Mouse (Mus musculus) intestine, postnatal 0 days (tissue): ENCODE data around the gene Lmntd1. TPM values are rescaled to one million over a fixed set of nuclear protein-coding genes. Genes with fewer than 3 reads are reported as not detected.

Source experiments
- ATAC-seq: fragments of 200-750 bp; cut with Nextera tagmentation; 2 replicates; pipeline ENCODE4 v1.8.0; 2017; ENCODE audit warnings: mild to moderate bottlenecking, moderate TSS enrichment, moderate library complexity
- H3K27ac ChIP-seq: fragments of 300-500 bp; sonication (generic); 2 replicates; pipeline ENCODE4 v1.5.1; 2014; ENCODE audit warnings: mild to moderate bottlenecking, low read depth, low read length, moderate library complexity
- H3K27me3 ChIP-seq: fragments of 300-500 bp; sonication (generic); replicated peaks from 2 replicates; pipeline ENCODE4 v1.6.1; 2014; ENCODE audit warnings: low read length, mixed read lengths; ENCODE audit not compliant: control insufficient read depth, insufficient read depth
- H3K36me3 ChIP-seq: fragments of 300-500 bp; sonication (generic); 2 replicates; pipeline ENCODE4 v1.6.1; 2014; ENCODE audit warnings: mild to moderate bottlenecking, moderate library complexity; ENCODE audit not compliant: control insufficient read depth, insufficient read depth
- H3K4me1 ChIP-seq: fragments of 300-500 bp; sonication (generic); replicated peaks from 2 replicates; pipeline ENCODE4 v1.6.1; 2014; ENCODE audit warnings: antibody characterized with exemption, low read length, mixed read lengths; ENCODE audit not compliant: control insufficient read depth, insufficient read depth
- H3K4me2 ChIP-seq: fragments of 300-500 bp; sonication (generic); replicated peaks from 2 replicates; pipeline ENCODE4 v1.6.1; 2014; ENCODE audit warnings: low read depth, mild to moderate bottlenecking, moderate library complexity
- H3K4me3 ChIP-seq: fragments of 300-500 bp; sonication (generic); 2 replicates; pipeline ENCODE4 v1.5.1; 2014; ENCODE audit warnings: low read depth, low read length
- H3K9ac ChIP-seq: fragments of 300-500 bp; sonication (generic); 2 replicates; pipeline ENCODE4 v1.6.1; 2014; ENCODE audit warnings: mild to moderate bottlenecking, low read depth, low read length
- H3K9me3 ChIP-seq: fragments of 300-500 bp; sonication (generic); 2 replicates; pipeline ENCODE4 v1.6.1; 2016; ENCODE audit warnings: mixed run types; ENCODE audit not compliant: control insufficient read depth
- CTCF ChIP-seq: sonication (generic); IDR thresholded peaks from 2 replicates; pipeline ENCODE4 v1.5.1; 2016; ENCODE audit warnings: low read depth, mild to moderate bottlenecking, control low read depth, antibody characterized with exemption, moderate library complexity
- WGBS: fragments of 180-500 bp; shearing (Covaris S2); extraction: QIAGEN DNeasy Blood & Tissue Kit; methylation state at CpG from one replicate; pipeline ENCODE4 v1.1.7; 2014; 5-methylcytosine and 5-hydroxymethylcytosine counted together
- polyA plus RNA-seq: library from polyadenylated mRNA; unstranded; fragments of >200 nt; fragmentation: Nextera tagmentation; extraction: Ambion mirVana; gene quantifications from 2 replicates; pipeline ENCODE4 v1.2.1, GENCODE M21; 2015

The Lmntd1 gene
- polyA plus RNA-seq, 1 experiment from 2014 or later: 0.61 TPM

GRCm38 (mm10) chr6:145544304-145544703 is 69.8 kb downstream of the Lmntd1 start:
- TF ChIP-seq CTCF: no peak
- H3K9ac ChIP-seq: no peak overlapping the region
- WGBS: 73% methylated on average over 12 of the region's 12 CpGs
- no peaks in the 10 kb centered on the region for H3K4me1 ChIP-seq
- H3K27ac ChIP-seq: no peak overlapping the region
- no peaks in the 10 kb centered on the region for H3K27me3 ChIP-seq
- no peak overlapping the region for H3K4me2 ChIP-seq
- H3K9me3 ChIP-seq: no peaks in the 10 kb centered on the region; the same call in 1 of the 2 replicates
- no peak for ATAC-seq
- H3K4me3 ChIP-seq: no peak overlapping the region
- no peaks in the 10 kb centered on the region for H3K36me3 ChIP-seq

GRCm38 (mm10) chr6:145539568-145539859 is 74.6 kb downstream of the Lmntd1 start:
- Histone ChIP-seq H3K36me3 (no peaks in the 10 kb centered on the region), H3K4me3 (no peak overlapping the region), H3K27ac (no peak overlapping the region), H3K9me3 (no peaks in the 10 kb centered on the region; the same call in 1 of the 2 replicates), H3K4me1 (no peaks in the 10 kb centered on the region), H3K4me2 (no peak overlapping the region), H3K9ac (no peak overlapping the region), H3K27me3 (no peaks in the 10 kb centered on the region)
- no peak for TF ChIP-seq CTCF
- 56% methylated on average over 6 of the region's 6 CpGs for WGBS
- no peak for ATAC-seq

- no peak for TF ChIP-seq CTCF
- H3K4me1 ChIP-seq: no peaks in the 10 kb centered on the region
- no peaks in the 10 kb centered on the region for H3K27me3 ChIP-seq
- no peak for ATAC-seq
- H3K9me3 ChIP-seq: no peaks in the 10 kb centered on the region; the same call in 1 of the 2 replicates
- no peak overlapping the region for H3K4me2 ChIP-seq
- 56% methylated on average over 11 of the region's 11 CpGs for WGBS
- H3K9ac ChIP-seq: no peak overlapping the region
- H3K27ac ChIP-seq: no peak overlapping the region
- no peaks in the 10 kb centered on the region for H3K36me3 ChIP-seq
- no peak overlapping the region for H3K4me3 ChIP-seq
Observed at GRCm38 (mm10) chr6:145538787-145539567, 75.1 kb downstream of the Lmntd1 start.

DNA sequence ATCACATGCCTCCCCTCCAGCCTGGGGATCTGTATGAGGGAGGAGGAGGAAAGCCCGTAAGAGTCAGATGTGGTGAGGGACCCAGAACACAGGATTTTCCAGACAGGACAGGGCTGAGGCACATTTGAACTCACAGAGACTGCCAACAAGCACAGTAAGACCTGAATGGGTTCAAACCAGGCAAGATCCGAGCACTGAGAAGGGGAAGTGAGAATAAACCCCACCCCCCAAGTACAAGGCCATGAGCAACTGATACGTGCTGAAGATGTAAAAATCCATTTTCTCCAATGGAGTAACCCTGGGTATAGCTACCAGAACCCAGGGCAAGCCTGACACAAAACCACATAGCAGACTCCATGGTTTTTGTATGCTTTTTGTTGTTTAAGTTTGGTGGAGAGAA is 83.7 kb downstream of the Lmntd1 start:
- Histone ChIP-seq H3K36me3 (no peaks in the 10 kb centered on the region), H3K9ac (no peak overlapping the region), H3K27me3 (no peaks in the 10 kb centered on the region), H3K4me1 (no peaks in the 10 kb centered on the region), H3K27ac (no peak overlapping the region), H3K4me2 (no peak overlapping the region), H3K9me3 (no peaks in the 10 kb centered on the region), H3K4me3 (no peak overlapping the region)
- no peak for TF ChIP-seq CTCF
- WGBS: 71% methylated on average over 3 of the region's 3 CpGs
- no peak for ATAC-seq

DNA sequence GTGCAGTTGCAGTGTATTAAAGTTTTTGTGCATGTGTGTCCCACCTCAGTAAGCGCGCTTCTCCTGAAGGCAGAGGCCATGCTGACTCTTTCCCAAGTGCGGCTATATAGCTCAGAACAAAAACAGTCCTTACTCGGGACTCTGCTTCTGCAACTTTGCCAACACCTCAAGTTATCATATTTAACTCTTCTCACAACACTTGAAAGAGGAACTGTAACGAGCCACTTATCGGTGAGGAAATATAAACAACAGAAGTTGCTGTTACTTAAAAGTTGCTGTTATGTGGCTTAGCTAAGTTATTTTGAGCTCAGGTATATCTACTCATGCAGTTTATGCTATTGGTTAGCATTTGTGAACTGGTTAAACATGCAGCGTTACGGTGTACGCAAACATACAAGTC is 90.8 kb downstream of the Lmntd1 start:
- WGBS: 82% methylated on average over 9 of the region's 9 CpGs
- no peak overlapping the region for H3K9ac ChIP-seq
- no peak for TF ChIP-seq CTCF

GRCm38 (mm10) chr6:145522617-145523016 is 91.5 kb downstream of the Lmntd1 start:
- no peaks in the 10 kb centered on the region for H3K9me3 ChIP-seq

More for the DNA sequence above, 90.8 kb downstream of the Lmntd1 start:
- no peak overlapping the region for H3K4me2 ChIP-seq
- no peak overlapping the region for H3K4me3 ChIP-seq
- no peaks in the 10 kb centered on the region for H3K9me3 ChIP-seq
- no peak overlapping the region for H3K27ac ChIP-seq
- H3K36me3 ChIP-seq: no peaks in the 10 kb centered on the region
- H3K27me3 ChIP-seq: no peaks in the 10 kb centered on the region
- no peaks in the 10 kb centered on the region for H3K4me1 ChIP-seq
- ATAC-seq: no peak

More at GRCm38 (mm10) chr6:145522617-145523016, 91.5 kb downstream of the Lmntd1 start:
- Histone ChIP-seq H3K9ac (no peak overlapping the region), H3K27ac (no peak overlapping the region), H3K27me3 (no peaks in the 10 kb centered on the region), H3K4me2 (no peak overlapping the region), H3K4me1 (no peaks in the 10 kb centered on the region), H3K4me3 (no peak overlapping the region), H3K36me3 (no peaks in the 10 kb centered on the region)
- TF ChIP-seq CTCF: no peak
- 90% methylated on average over 12 of the region's 12 CpGs for WGBS
- no peak for ATAC-seq
